ENCODE assay signal across 18 mouse cellular contexts in genomic region chr8:108720840-108721239, GRCm38 (mm10).
DNase-seq lines count a peak whose midpoint lies in the region; ATAC-seq and TF ChIP-seq lines count a peak whose summit lies in the region.
"Had no signal": no experiment of that assay in that cellular context is flagged by ENCODE, and none has a peak within 500 bp of the region (broad histone marks: within the 10 kb centered on the region; RNA-seq: fewer than 3 reads in every experiment).

No protein-coding gene starts in this region.

- H3K4me3 ChIP-seq in stomach, embryonic 15.5 days (replicated peaks) = no peak overlapping the region
- H3K4me3 ChIP-seq in stomach, postnatal 0 days (ENCODE audit: low read depth, low read length) = no peak overlapping the region
- H3K4me3 ChIP-seq: hindbrain, embryonic 15.5 days; liver, embryonic 13.5 days; midbrain, embryonic 12.5 days had no signal

- DNase-seq in heart, adult 11 months = peak; percentile 94
- no peak for DNase-seq in heart, postnatal 10 days
- DNase-seq in stomach, postnatal 0 days (ENCODE audit: low spot score) = no peak
- DNase-seq in c-Kit-positive CD71-positive TER-119-positive erythroid progenitor cells, embryonic 14.5 days (ENCODE audit: low spot score) = no peak
- no peak for DNase-seq in frontal cortex, postnatal 14 days (ENCODE audit: low spot score in 2 of 2)
- DNase-seq: adrenal gland, postnatal 14 days; cerebellum, adult 8-10 months; layer of hippocampus, postnatal 36 days; liver, embryonic 13.5 days; spleen, adult 18-20 months; thymus, postnatal 14 days had no signal

- no peaks in the 10 kb centered on the region for H3K36me3 ChIP-seq in stomach, embryonic 15.5 days
- H3K36me3 ChIP-seq in stomach, postnatal 0 days (ENCODE audit: control insufficient read depth, insufficient read depth, low read length) = no peaks in the 10 kb centered on the region
- H3K36me3 ChIP-seq: hindbrain, embryonic 15.5 days; liver, embryonic 13.5 days; midbrain, embryonic 12.5 days had no signal

- H3K9me3 ChIP-seq in stomach, embryonic 15.5 days = no peaks in the 10 kb centered on the region
- no peaks in the 10 kb centered on the region for H3K9me3 ChIP-seq in stomach, postnatal 0 days (ENCODE audit: control insufficient read depth, low read length)
- H3K9me3 ChIP-seq: hindbrain, embryonic 15.5 days; liver, embryonic 13.5 days; midbrain, embryonic 12.5 days had no signal

- ATAC-seq in stomach, embryonic 15.5 days (ENCODE audit: insufficient read depth, low FRiP score, low read depth) = no peak
- no peak for ATAC-seq in stomach, postnatal 0 days (ENCODE audit: low FRiP score, low TSS enrichment)
- peak; percentile 55 for ATAC-seq in megakaryocyte, adult 5-6 weeks (ENCODE audit: poor library complexity, severe bottlenecking)
- ATAC-seq: forebrain, embryonic 14.5 days; intestine, postnatal 0 days; lung, postnatal 0 days had no signal

- 0 out of 2 replicates have a peak overlapping the region, but pooled peaks have one; percentile 40 for H3K27ac ChIP-seq in stomach, embryonic 15.5 days
- no peak overlapping the region for H3K27ac ChIP-seq in stomach, postnatal 0 days (replicated peaks)
- H3K27ac ChIP-seq: hindbrain, embryonic 15.5 days; liver, embryonic 13.5 days; midbrain, embryonic 12.5 days had no signal

- H3K4me1 ChIP-seq in stomach, embryonic 15.5 days = peaks cover 77% of the 10 kb centered on the region
- peaks cover 10% of the 10 kb centered on the region for H3K4me1 ChIP-seq in stomach, postnatal 0 days (replicated peaks; ENCODE audit: control insufficient read depth, insufficient read depth)

- no peak overlapping the region for H3K9ac ChIP-seq in stomach, embryonic 15.5 days
- no peak overlapping the region for H3K9ac ChIP-seq in stomach, postnatal 0 days (ENCODE audit: low read length)
- H3K9ac ChIP-seq: hindbrain, embryonic 15.5 days; liver, embryonic 13.5 days had no signal

- no peak for TF ChIP-seq CTCF in stomach, postnatal 0 days (IDR thresholded peaks at IDR 0.05; ENCODE audit: low read depth)

- H3K4me2 ChIP-seq in stomach, embryonic 15.5 days = no peak overlapping the region
- H3K4me2 ChIP-seq in stomach, postnatal 0 days (replicated peaks; ENCODE audit: low read depth) = no peak overlapping the region
- H3K4me2 ChIP-seq: liver, embryonic 13.5 days had no signal

- TF ChIP-seq EP300 in stomach, postnatal 0 days (optimal IDR thresholded peaks at IDR 0.05) = no peak

- intact Hi-C loops in heart, postnatal 10 days (cut with DNase I) = no loop called here

- no peaks in the 10 kb centered on the region for H3K27me3 ChIP-seq in stomach, embryonic 15.5 days (replicated peaks)
- no peaks in the 10 kb centered on the region for H3K27me3 ChIP-seq in stomach, postnatal 0 days (ENCODE audit: control insufficient read depth, insufficient read depth, low read length)

- 36% methylated on average over 4 of the region's 4 CpGs for WGBS in stomach, embryonic 15.5 days
- whole genome bisulfite sequencing in stomach, postnatal 0 days = 25% methylated on average over 4 of the region's 4 CpGs
